Mouse (Mus musculus): ENCODE data around the gene Tm4sf5. TPM values are rescaled to one million over a fixed set of nuclear protein-coding genes. Genes with fewer than 3 reads are reported as not detected.
"Not testable (repeated sequence)": the region's sequence is repeated elsewhere in the genome, so short reads cannot be mapped to it uniquely, and the experiment has no call there.

Tm4sf5 gene
- polyA plus RNA-seq, 1 experiment from 2014 or later, result not detected

DNA sequence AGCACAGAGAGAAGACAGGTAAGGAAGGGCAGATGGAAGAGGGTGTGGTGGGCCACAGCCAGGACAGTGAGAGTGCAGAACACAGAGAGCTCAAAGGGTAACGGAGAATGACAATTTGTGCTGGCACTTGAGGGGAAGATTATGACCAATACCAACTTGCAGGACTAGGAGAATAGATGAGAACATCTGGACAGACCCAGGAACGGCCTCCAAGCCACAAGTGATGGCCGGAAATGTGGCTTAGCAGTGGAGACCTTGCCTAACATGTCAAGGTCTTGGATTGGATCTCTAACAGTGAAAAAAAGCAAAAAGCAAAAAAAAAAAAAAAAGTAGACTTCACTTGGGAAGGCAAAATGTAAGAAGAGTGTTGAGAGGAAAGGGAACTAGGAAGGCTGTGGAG is 35.3 kb upstream of the Tm4sf5 start:
- Histone ChIP-seq H3K4me3 (ENCODE audit: low read depth, low read length) (no peak overlapping the region), H3K4me2 (ENCODE audit: low read depth, low read length) (no peak overlapping the region), H3K36me3 (replicated peaks; ENCODE audit: control insufficient read depth, insufficient read depth, low read depth, low read length) (no peaks in the 10 kb centered on the region), H3K27ac (replicated peaks; ENCODE audit: low read depth, low read length) (no peak overlapping the region), H3K9ac (replicated peaks; ENCODE audit: low read length) (no peak overlapping the region), H3K4me1 (ENCODE audit: control insufficient read depth, insufficient read depth, low read length) (no peaks in the 10 kb centered on the region; the same call in 1 of the 2 replicates), H3K9me3 (replicated peaks; ENCODE audit: control insufficient read depth, low read length) (no peaks in the 10 kb centered on the region), H3K27me3 (ENCODE audit: control insufficient read depth, insufficient read depth, low read length) (peaks cover 7% of the 10 kb centered on the region)
- 87% methylated on average over 3 of the region's 3 CpGs for WGBS
- no peak for ATAC-seq (replicated peaks; ENCODE audit: insufficient number of reproducible peaks, low FRiP score, low TSS enrichment, low read depth)
- no peak for DNase-seq (ENCODE audit: low spot score)

DNA sequence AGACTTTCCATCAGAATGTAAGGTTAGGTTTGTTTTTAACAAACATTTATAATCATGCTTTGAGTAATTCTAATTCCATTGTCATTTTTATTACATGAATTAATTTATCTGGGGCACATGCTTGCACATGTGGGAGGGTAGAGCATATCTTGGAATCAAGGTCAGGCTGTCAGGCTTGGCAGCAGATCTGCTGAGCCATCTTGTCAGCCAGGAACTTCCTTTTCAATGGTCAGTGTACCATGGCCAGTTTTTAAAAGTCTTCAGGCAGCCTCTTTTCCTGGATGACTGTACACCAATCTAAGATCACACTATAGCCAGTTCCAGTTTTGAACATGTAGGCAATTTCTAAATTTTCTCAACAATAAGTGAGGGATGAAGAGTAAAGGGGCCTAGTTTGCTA is 32.3 kb upstream of the Tm4sf5 start:
- H3K36me3 ChIP-seq (replicated peaks; ENCODE audit: control insufficient read depth, insufficient read depth, low read depth, low read length), result no peaks in the 10 kb centered on the region
- no peak overlapping the region for H3K4me2 ChIP-seq (ENCODE audit: low read depth, low read length)
- no peak for DNase-seq (ENCODE audit: low spot score)
- ATAC-seq (replicated peaks; ENCODE audit: insufficient number of reproducible peaks, low FRiP score, low TSS enrichment, low read depth), result no peak
- H3K27me3 ChIP-seq (ENCODE audit: control insufficient read depth, insufficient read depth, low read length), result no peaks in the 10 kb centered on the region
- H3K4me1 ChIP-seq (ENCODE audit: control insufficient read depth, insufficient read depth, low read length), result no peaks in the 10 kb centered on the region
- no peaks in the 10 kb centered on the region for H3K9me3 ChIP-seq (replicated peaks; ENCODE audit: control insufficient read depth, low read length)
- no peak overlapping the region for H3K4me3 ChIP-seq (ENCODE audit: low read depth, low read length)
- no peak overlapping the region for H3K27ac ChIP-seq (replicated peaks; ENCODE audit: low read depth, low read length)
- H3K9ac ChIP-seq (replicated peaks; ENCODE audit: low read length), result no peak overlapping the region

DNA sequence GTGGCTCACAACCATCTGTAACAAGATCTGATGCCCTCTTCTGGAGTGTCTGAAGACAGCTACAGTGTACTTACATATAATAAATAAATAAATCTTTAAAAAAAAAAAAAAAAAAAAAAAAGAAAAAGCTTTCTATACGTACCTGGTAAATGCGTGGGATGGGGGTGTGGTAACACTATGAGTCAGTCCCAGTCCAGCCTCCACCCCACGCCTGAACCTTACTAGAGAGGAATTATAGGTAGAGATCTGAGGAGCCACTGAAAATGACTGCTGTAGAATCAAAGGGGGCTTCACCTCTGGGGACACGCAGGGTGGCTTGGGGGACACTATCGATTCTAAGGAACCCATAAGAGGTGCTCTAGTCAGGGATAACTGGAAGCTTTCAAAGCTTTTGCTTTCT is 31.8 kb upstream of the Tm4sf5 start:
- not testable (repeated sequence) for H3K36me3 ChIP-seq (replicated peaks; ENCODE audit: control insufficient read depth, insufficient read depth, low read depth, low read length); DNase-seq (ENCODE audit: low spot score); H3K4me2 ChIP-seq (ENCODE audit: low read depth, low read length); H3K27me3 ChIP-seq (ENCODE audit: control insufficient read depth, insufficient read depth, low read length); H3K9me3 ChIP-seq (replicated peaks; ENCODE audit: control insufficient read depth, low read length); ATAC-seq (replicated peaks; ENCODE audit: insufficient number of reproducible peaks, low FRiP score, low TSS enrichment, low read depth); H3K27ac ChIP-seq (replicated peaks; ENCODE audit: low read depth, low read length); H3K4me1 ChIP-seq (ENCODE audit: control insufficient read depth, insufficient read depth, low read length); H3K9ac ChIP-seq (replicated peaks; ENCODE audit: low read length); H3K4me3 ChIP-seq (ENCODE audit: low read depth, low read length)
- 90% methylated on average over 5 of the region's 5 CpGs for WGBS

DNA sequence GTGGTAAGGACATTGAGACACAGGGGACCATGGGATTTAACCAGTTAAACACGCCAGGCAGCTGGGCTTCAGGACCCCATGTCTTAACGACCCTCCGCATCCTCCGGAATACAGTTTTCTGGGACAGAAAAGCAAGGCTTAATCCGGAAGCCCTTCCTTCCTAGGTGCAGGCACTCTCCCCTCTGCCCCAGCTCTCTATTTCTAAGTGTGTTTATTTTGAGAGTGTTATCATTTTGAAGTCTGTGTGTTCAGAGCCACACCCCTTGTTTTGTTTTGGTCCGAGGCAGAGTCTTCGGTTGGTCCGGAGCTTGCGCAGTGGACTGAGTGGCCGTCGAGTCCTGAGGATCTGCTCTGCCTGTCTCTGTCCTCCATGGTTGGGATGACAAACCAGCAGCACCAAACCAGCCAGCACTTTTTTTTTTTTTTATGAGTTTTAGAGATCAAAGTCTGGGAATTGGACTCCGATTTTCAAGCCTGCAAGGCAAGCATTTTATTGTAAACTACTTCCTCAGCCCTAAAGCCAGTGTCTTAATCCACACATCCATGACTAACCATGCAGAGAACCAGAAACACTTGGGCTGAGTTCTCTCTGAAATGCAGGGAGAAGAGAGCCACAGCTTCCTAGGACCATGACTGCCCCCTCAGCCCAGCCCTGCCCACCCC is 30.0 kb upstream of the Tm4sf5 start:
- Histone ChIP-seq H3K4me2 (ENCODE audit: low read depth, low read length) (no peak overlapping the region), H3K27ac (replicated peaks; ENCODE audit: low read depth, low read length) (no peak overlapping the region), H3K4me3 (ENCODE audit: low read depth, low read length) (no peak overlapping the region), H3K9ac (replicated peaks; ENCODE audit: low read length) (no peak overlapping the region), H3K36me3 (replicated peaks; ENCODE audit: control insufficient read depth, insufficient read depth, low read depth, low read length) (no peaks in the 10 kb centered on the region), H3K9me3 (replicated peaks; ENCODE audit: control insufficient read depth, low read length) (no peaks in the 10 kb centered on the region), H3K27me3 (ENCODE audit: control insufficient read depth, insufficient read depth, low read length) (no peaks in the 10 kb centered on the region), H3K4me1 (ENCODE audit: control insufficient read depth, insufficient read depth, low read length) (no peaks in the 10 kb centered on the region)
- DNase-seq (ENCODE audit: low spot score) (no peak), ATAC-seq (replicated peaks; ENCODE audit: insufficient number of reproducible peaks, low FRiP score, low TSS enrichment, low read depth) (no peak)
- 82% methylated on average over 12 of the region's 12 CpGs for WGBS

DNA sequence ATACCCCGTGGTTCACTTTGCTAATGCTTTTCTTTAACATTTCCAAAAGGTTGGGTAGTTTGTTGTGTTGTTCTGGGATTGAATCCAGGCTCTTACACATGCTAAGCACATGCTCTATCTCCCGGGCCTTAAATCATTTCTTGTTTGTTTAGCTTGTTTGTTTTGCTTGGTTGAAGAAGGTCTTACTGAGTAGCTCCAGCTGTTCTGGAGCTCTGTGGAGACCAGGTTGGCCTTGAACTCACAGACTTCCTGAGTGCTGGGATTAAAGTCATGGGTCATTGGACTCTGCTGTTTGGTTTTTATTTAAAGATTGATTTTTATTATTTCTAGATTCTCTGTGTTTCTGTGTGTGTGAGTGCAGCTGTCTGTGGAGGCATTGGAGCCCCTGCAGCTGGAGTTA is 19.5 kb upstream of the Tm4sf5 start:
- DNase-seq (ENCODE audit: low spot score) (no peak), ATAC-seq (replicated peaks; ENCODE audit: insufficient number of reproducible peaks, low FRiP score, low TSS enrichment, low read depth) (no peak)
- Histone ChIP-seq H3K9ac (replicated peaks; ENCODE audit: low read length) (no peak overlapping the region), H3K27ac (replicated peaks; ENCODE audit: low read depth, low read length) (no peak overlapping the region), H3K4me3 (ENCODE audit: low read depth, low read length) (no peak overlapping the region), H3K9me3 (replicated peaks; ENCODE audit: control insufficient read depth, low read length) (no peaks in the 10 kb centered on the region), H3K4me1 (ENCODE audit: control insufficient read depth, insufficient read depth, low read length) (no peaks in the 10 kb centered on the region), H3K4me2 (ENCODE audit: low read depth, low read length) (no peak overlapping the region), H3K27me3 (ENCODE audit: control insufficient read depth, insufficient read depth, low read length) (no peaks in the 10 kb centered on the region), H3K36me3 (replicated peaks; ENCODE audit: control insufficient read depth, insufficient read depth, low read depth, low read length) (no peaks in the 10 kb centered on the region)
- WGBS, result 54% methylated on average over 2 of the region's 2 CpGs

DNA sequence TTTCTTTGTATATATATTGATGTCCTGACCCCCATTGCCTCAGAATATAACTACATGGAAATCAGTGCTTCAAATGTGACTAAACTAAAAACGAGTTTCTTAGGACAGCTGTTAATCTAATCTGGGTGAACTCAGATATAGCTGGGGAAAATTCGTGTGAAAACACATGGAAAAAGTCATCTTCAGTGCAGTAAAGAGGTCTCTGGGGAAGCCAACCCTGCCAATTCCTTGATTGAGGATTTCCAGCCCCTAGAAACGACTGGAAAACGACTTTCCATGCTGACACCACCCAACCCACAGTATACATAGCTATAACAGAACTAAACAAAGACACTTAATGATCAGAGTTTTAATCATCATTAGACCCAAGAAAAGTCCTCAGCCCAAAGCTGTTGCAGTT is 17.2 kb upstream of the Tm4sf5 start:
- Histone ChIP-seq H3K4me3 (ENCODE audit: low read depth, low read length) (no peak overlapping the region), H3K4me1 (ENCODE audit: control insufficient read depth, insufficient read depth, low read length) (no peaks in the 10 kb centered on the region), H3K27ac (replicated peaks; ENCODE audit: low read depth, low read length) (no peak overlapping the region), H3K27me3 (ENCODE audit: control insufficient read depth, insufficient read depth, low read length) (no peaks in the 10 kb centered on the region), H3K9me3 (replicated peaks; ENCODE audit: control insufficient read depth, low read length) (no peaks in the 10 kb centered on the region), H3K4me2 (ENCODE audit: low read depth, low read length) (no peak overlapping the region), H3K9ac (replicated peaks; ENCODE audit: low read length) (no peak overlapping the region), H3K36me3 (replicated peaks; ENCODE audit: control insufficient read depth, insufficient read depth, low read depth, low read length) (no peaks in the 10 kb centered on the region)
- WGBS, result 43% methylated on average over 4 of the region's 4 CpGs
- DNase-seq (ENCODE audit: low spot score), result no peak
- ATAC-seq (replicated peaks; ENCODE audit: insufficient number of reproducible peaks, low FRiP score, low TSS enrichment, low read depth), result no peak

DNA sequence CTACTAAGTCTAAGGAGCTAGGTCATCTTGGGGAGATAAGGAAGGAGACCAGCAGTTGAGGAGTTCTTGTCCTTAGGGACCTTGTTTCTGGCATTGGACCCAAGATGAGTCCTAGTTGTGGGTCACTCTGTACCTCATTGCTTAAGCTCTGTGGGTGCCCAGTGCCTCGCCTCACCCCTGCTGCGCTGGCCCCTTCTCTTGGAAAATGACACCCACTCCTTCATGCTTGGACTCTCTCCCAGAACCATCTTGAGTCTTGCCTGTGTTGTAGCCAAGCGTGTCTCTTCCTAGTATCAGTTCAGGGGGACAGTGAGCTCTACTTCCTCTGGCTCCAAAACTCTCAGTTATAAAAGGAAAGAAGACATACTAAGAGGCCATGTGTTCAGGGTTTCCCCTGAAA is 15.9 kb upstream of the Tm4sf5 start:
- Histone ChIP-seq H3K27ac (replicated peaks; ENCODE audit: low read depth, low read length) (no peak overlapping the region), H3K27me3 (ENCODE audit: control insufficient read depth, insufficient read depth, low read length) (no peaks in the 10 kb centered on the region), H3K4me3 (ENCODE audit: low read depth, low read length) (no peak overlapping the region), H3K9me3 (replicated peaks; ENCODE audit: control insufficient read depth, low read length) (no peaks in the 10 kb centered on the region), H3K36me3 (replicated peaks; ENCODE audit: control insufficient read depth, insufficient read depth, low read depth, low read length) (no peaks in the 10 kb centered on the region), H3K4me1 (ENCODE audit: control insufficient read depth, insufficient read depth, low read length) (no peaks in the 10 kb centered on the region), H3K4me2 (ENCODE audit: low read depth, low read length) (no peak overlapping the region), H3K9ac (replicated peaks; ENCODE audit: low read length) (no peak overlapping the region)
- ATAC-seq (replicated peaks; ENCODE audit: insufficient number of reproducible peaks, low FRiP score, low TSS enrichment, low read depth) (no peak), DNase-seq (ENCODE audit: low spot score) (no peak)
- 92% methylated on average over 3 of the region's 3 CpGs for WGBS

DNA sequence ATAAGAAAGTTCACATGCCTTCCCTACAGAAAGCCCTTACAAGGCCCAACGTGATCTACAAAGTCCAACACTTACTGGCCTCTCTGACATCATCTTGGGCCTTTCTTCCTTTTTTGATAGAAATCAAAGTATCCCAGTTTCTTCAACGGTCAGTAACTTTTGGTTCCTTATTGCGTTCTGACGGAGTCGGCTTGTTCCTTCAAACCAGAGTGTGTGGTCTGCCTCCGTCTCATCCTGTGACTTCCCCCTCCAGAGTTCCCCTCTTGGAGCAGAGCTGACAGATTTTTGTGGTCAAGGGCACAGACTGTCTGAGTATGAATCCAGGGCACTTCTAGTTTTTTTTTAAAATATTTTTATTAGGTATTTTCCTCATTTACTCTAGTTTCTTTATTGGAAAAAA is 15.4 kb upstream of the Tm4sf5 start:
- no peak for ATAC-seq (replicated peaks; ENCODE audit: insufficient number of reproducible peaks, low FRiP score, low TSS enrichment, low read depth)
- H3K4me3 ChIP-seq (ENCODE audit: low read depth, low read length), result no peak overlapping the region
- whole genome bisulfite sequencing, result 88% methylated on average over 6 of the region's 6 CpGs

More for the DNA sequence above, 15.4 kb upstream of the Tm4sf5 start:
- H3K4me2 ChIP-seq (ENCODE audit: low read depth, low read length), result no peak overlapping the region
- DNase-seq (ENCODE audit: low spot score), result no peak
- no peaks in the 10 kb centered on the region for H3K4me1 ChIP-seq (ENCODE audit: control insufficient read depth, insufficient read depth, low read length)
- no peaks in the 10 kb centered on the region for H3K36me3 ChIP-seq (replicated peaks; ENCODE audit: control insufficient read depth, insufficient read depth, low read depth, low read length)
- H3K27ac ChIP-seq (replicated peaks; ENCODE audit: low read depth, low read length), result no peak overlapping the region
- no peaks in the 10 kb centered on the region for H3K9me3 ChIP-seq (replicated peaks; ENCODE audit: control insufficient read depth, low read length)
- no peaks in the 10 kb centered on the region for H3K27me3 ChIP-seq (ENCODE audit: control insufficient read depth, insufficient read depth, low read length)
- no peak overlapping the region for H3K9ac ChIP-seq (replicated peaks; ENCODE audit: low read length)

All from embryonic facial prominence, embryonic 11.5 days (tissue).